Mouse (Mus musculus) T-helper 2 cell (primary cell): Measurements from ENCODE around the gene Foxa1.

Source experiments
- in situ Hi-C: fragments of 300-600 bp; cut with MboI, MseI; formaldehyde crosslinking; loops from one replicate; pipeline ENCODE4 v1.15.1; 2025; ENCODE audit warnings: high pct_unique_total_duplicates

Gene Foxa1

GRCm38 (mm10) chr12:57541931-57542745 lies 4.6 kb downstream of the Foxa1 start:
- in situ Hi-C loops, result loop anchor here (10.0 to 25.0 kb wide), 2 partner anchors 280 to 847 kb away; partner anchors contain the start of gene Pax9

GRCm38 (mm10) chr12:57541118-57541517 lies 5.6 kb downstream of the Foxa1 start:
- in situ Hi-C loops, result loop anchor here (10.0 to 25.0 kb wide), 2 partner anchors 279 to 846 kb away; partner anchors contain the start of gene Pax9

- in situ Hi-C loops, result loop anchor here (10.0 to 25.0 kb wide), 2 partner anchors 277 to 1005 kb away; partner anchors contain the start of gene Nkx2-1
These were observed 7.1 kb downstream of the Foxa1 start for GRCm38 (mm10) chr12:57539551-57539985.

GRCm38 (mm10) chr12:57538588-57539550 lies 7.8 kb downstream of the Foxa1 start:
- in situ Hi-C loops, result loop anchor here (10.0 to 25.0 kb wide), 2 partner anchors 277 to 1004 kb away; partner anchors contain the start of gene Nkx2-1

GRCm38 (mm10) chr12:57537791-57538587 lies 8.7 kb downstream of the Foxa1 start:
- in situ Hi-C loops, result loop anchor here (10.0 to 25.0 kb wide), 2 partner anchors 276 to 1003 kb away; partner anchors contain the start of gene Nkx2-1

GRCm38 (mm10) chr12:57536909-57537670 lies 9.6 kb downstream of the Foxa1 start:
- in situ Hi-C loops, result loop anchor here (10.0 to 25.0 kb wide), 2 partner anchors 275 to 1002 kb away; partner anchors contain the start of gene Nkx2-1

- in situ Hi-C loops, result loop anchor here (10.0 to 25.0 kb wide), 2 partner anchors 274 to 1001 kb away; partner anchors contain the start of gene Nkx2-1
These were observed 10.4 kb downstream of the Foxa1 start for GRCm38 (mm10) chr12:57536056-57536908.

GRCm38 (mm10) chr12:57534879-57535611 lies 11.7 kb downstream of the Foxa1 start:
- in situ Hi-C loops, result loop anchor here (10.0 to 25.0 kb wide), 2 partner anchors 273 to 1000 kb away; partner anchors contain the start of gene Nkx2-1

GRCm38 (mm10) chr12:57534517-57534878 lies 12.2 kb downstream of the Foxa1 start:
- in situ Hi-C loops, result loop anchor here (10.0 to 25.0 kb wide), 2 partner anchors 272 to 1000 kb away; partner anchors contain the start of gene Nkx2-1

GRCm38 (mm10) chr12:57530474-57530873 lies 16.2 kb downstream of the Foxa1 start:
- in situ Hi-C loops, result loop anchor here (10.0 to 25.0 kb wide), 2 partner anchors 268 to 996 kb away; partner anchors contain the start of gene Nkx2-1

GRCm38 (mm10) chr12:57528335-57528734 lies 18.4 kb downstream of the Foxa1 start:
- in situ Hi-C loops, result loop anchor here (25.0 kb wide), 1 partner anchor 266 kb away; no protein-coding TSS in a partner anchor

- in situ Hi-C loops, result no loop called here
These were observed 30.9 kb downstream of the Foxa1 start for GRCm38 (mm10) chr12:57515702-57516377.

GRCm38 (mm10) chr12:57514552-57514951 lies 32.2 kb downstream of the Foxa1 start:
- in situ Hi-C loops, result no loop called here

GRCm38 (mm10) chr12:57511560-57511959 lies 35.2 kb downstream of the Foxa1 start:
- in situ Hi-C loops, result no loop called here

GRCm38 (mm10) chr12:57511127-57511526 lies 35.6 kb downstream of the Foxa1 start:
- in situ Hi-C loops, result no loop called here

- in situ Hi-C loops, result no loop called here
These were observed 37.0 kb downstream of the Foxa1 start for GRCm38 (mm10) chr12:57509726-57510125.

GRCm38 (mm10) chr12:57508938-57509337 lies 37.8 kb downstream of the Foxa1 start:
- in situ Hi-C loops, result no loop called here
